Mouse (Mus musculus): ENCODE measurements around the gene Nudt14.
A peak's percentile ranks its signal among the peaks of the same experiment; 100 is the strongest.

Gene Nudt14

DNA sequence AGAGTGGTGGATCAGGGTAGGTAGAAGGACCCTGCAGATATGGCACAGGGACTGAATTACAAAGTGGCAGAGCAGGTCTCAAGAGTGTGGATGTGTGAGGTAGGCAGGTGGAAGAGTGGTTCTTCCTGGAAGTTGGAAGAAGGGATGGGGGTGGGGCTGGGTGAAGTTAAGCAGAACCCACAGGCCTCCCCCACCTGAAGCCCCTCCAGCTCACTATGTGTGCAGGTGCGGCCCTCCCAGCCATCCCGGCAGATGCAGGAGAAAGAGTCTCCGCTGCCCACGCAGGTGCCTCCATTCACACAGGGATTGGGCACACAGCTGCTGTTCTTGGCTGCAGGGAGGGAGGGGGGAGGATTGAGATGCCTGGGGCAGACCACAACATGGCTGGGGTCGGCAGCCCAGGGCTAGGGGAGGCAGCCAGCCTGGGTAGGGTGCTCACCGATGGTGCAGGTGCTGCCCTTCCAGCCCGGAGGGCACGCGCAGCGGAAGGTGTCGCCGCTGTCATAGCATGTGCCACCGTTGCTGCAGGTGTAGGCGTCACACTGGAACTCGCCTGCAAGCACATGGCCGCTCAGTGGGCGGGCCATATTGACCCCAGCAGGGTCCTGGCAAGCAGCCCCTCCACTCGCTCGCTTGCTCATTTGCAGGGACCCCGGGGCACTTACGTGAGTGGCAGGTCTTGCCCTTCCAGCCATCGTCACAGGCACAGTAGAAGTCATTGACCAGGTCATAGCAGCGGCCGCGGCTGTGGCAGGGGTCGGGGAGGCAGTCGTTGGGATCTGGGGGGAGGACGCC, 28.8 kb downstream of the Nudt14 start:
- DNase-seq: no peak

- no peak for DNase-seq
Measured at GRCm38 (mm10) chr12:112911701-112912100, 30.2 kb downstream of the Nudt14 start.

DNA sequence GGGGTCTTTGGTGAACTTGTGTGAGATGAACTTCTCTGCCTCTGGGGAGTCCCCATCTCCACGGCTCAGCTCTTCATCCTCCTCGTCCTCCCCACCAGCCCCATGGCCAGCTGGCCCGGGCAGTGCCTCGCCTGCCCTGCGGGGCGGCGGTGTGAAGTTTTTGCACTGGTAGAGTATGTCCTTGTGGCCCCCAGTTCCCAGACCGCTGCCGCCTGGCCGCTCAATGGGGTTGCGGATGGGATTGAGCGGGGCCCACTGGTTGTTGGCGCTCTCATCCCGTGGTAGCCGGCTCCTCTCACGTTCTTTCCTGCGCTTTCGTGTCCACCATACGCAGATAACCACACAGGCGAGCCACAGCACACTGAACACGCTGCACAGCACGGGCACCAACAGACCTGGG, 32.9 kb downstream of the Nudt14 start:
- DNase-seq: no peak

DNA sequence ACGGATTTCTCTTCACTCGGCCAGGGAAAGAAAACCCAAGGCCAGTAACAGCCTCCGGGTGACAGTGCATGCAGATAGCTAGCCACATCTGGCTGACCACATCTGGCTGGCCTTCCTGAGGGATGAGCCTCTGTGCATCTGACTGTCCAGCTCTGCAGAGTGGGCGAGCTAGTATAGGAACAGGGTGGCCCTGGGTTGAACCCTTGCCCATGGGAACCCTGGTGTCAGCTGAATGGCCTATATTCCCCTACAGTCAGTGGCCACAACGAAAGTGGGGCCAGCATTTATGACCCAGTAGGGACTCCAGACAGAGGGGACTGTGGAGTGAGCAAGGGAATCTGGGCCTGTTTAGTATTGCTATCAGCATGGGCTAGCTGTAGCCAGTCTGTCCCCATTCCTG, 36.9 kb downstream of the Nudt14 start:
- no peak for DNase-seq

- DNase-seq: no peak
Measured at GRCm38 (mm10) chr12:112903941-112904340, 38.0 kb downstream of the Nudt14 start.

- DNase-seq: no peak
Measured at GRCm38 (mm10) chr12:112900641-112901040, 41.3 kb downstream of the Nudt14 start.

DNA sequence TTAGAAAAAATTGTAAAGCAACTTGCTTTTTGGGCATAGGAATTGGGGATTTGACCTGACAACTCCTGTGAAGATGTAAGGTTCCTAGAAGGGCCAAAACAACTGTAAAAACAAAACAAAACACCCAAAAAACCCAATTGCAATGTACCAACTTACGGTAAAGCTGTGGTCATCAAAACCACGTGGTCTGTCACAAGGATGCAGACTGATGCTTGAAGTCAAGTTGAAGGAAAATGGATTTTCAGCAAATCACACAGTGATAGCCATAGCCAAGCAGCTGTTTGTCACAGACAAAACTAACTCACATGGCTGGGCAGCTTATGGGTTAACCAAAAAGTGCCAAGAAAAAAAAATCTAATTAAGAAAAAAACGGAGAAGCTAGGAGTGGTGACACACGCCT, 43.0 kb downstream of the Nudt14 start:
- no peak for DNase-seq

DNA sequence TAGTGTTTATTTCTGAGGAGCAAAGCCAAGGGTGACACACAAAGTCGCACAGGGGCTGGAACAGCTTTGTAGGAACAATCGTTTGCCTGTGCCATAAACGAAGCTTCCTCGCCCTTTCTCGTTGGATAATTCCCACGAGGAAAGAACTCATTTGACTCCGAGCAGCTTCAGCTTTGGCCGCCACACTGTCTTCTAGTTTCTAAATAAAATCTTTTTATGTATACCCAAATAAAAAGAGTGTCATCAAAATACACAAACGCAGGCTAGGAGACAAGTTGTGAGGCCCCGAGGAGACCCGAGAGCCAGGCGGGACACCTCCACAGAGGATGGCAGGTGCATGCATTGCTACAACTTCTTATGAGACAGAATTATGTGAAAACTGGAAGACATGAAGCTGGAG, 43.6 kb downstream of the Nudt14 start:
- DNase-seq: no peak

DNA sequence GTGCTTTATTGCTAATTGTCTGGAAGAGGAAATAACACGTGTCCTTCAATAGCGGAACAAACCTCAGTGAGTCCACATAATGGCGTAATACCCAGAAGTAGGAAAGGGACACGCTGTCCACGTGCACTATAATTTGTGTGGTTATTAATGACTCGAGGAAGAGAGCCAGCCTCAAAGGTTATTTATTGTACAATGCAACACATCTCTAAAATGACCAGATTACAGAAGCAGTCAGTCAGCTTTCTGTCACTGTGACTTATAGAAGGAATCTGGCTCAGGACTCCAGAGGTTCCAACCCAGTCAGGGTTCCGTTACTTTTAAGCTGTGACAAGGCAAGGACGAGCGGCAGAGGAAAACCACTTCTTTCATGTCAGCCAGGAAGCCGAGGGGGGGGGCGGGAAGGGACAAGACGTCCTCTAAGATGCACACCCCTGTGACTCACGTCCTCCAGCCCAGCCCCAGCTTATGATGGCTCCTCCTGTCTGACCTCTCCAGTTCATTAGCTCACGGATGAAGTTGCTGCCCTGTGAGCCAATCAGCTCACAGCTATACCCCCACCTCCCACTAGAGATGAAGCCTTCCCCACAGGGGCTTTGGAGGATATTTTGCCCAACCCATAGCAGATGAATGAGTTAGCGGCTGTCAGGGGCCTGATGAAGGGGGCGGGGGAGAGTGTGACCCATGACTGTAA, 44.3 kb downstream of the Nudt14 start:
- peak; percentile 61 for DNase-seq

- DNase-seq: peak; percentile 48
Measured at GRCm38 (mm10) chr12:112894969-112895368, 47.0 kb downstream of the Nudt14 start.

DNA sequence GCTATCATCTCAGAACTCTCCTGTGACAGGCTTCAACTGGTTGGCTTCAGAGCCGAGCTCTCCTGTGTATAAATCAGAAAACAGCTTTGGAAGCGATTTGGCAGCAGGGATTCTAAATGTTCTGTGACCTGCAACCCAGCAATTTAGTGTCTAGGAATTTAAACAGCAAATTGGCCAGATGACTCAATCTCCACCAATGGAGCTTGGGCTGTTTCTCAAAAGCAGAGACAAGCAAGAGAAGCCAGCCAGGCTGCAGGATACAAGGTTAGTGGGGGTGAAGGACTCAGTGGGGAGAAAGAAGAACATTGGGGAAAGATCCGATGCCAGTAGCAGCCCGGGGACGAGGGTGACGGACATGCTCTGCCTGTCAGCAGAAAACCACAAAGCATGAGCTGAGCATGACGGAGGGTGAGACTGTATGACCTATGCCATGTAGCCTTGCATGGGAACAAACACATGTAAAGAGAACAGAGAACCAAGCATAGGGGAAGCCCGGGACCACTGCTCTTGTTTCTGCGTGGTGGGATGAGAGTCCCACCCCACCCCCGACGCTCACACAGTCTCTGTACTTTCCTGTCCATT, 47.5 kb downstream of the Nudt14 start:
- DNase-seq: no peak

DNA sequence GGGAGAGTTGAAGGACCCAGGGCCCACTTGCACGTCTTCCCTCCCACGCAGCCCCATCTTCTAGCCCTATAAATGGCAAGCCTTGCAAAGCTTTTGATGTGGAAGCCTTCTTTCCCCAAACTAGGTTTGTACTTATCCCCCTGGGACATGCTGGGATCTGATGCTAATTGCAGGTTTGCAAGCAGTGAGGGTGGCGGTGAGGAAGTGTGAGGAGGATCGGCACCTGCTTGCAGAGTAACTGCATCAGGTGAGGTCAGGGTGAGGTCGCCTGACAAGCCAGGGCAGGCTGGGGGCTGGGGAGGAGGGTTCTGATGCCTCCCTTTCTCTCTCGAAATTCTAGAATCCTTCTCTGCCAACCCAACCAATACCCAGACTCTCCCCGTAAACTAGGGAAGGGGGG, 56.5 kb downstream of the Nudt14 start:
- no peak for DNase-seq

Data from lung, postnatal 14 days (tissue).